Mouse (Mus musculus): Measurements from ENCODE around the gene Phlda1. TPM values are rescaled to one million over a fixed set of nuclear protein-coding genes. Genes with fewer than 3 reads are reported as not detected.

Phlda1 gene
- polyA plus RNA-seq, 1 experiment = 0.28 TPM

DNA sequence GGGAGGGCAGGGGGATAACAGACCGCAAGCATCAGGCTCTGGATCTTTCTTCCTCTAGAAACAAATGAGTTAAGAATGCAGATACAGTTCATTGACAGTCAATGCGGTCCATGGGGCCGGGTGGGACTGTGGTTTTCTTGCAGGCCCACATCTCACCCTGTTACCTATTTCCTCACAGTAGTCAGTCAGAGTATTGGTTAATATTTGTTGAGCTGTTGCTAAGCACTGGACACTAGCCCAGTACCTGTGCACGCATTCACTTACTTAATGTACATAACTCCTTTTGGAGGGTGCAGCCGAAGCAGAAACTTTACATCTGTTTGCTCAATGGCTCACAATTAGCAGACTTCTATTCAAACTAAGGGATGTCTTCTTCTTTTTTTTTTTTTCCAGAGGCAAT, 52.1 kb downstream of the Phlda1 start:
- TF ChIP-seq CTCF (IDR thresholded peaks at IDR 0.05; ENCODE audit: control insufficient read depth, insufficient read depth, insufficient replicate concordance, low read depth, low read length) = no peak
- no peak for TF ChIP-seq POLR2A (IDR thresholded peaks at IDR 0.05; ENCODE audit: control insufficient read depth, low read depth, low read length)
- H3K4me3 ChIP-seq (ENCODE audit: control insufficient read depth, low read depth, low read length) = no peak overlapping the region
- no peaks in the 10 kb centered on the region for H3K27me3 ChIP-seq (ENCODE audit: control insufficient read depth, insufficient read depth, low read length)
- no peak overlapping the region for H3K27ac ChIP-seq (ENCODE audit: control insufficient read depth, insufficient read depth, low read depth, low read length)
- no peaks in the 10 kb centered on the region for H3K36me3 ChIP-seq (ENCODE audit: control insufficient read depth, insufficient read depth, low read length)
- H3K4me1 ChIP-seq (ENCODE audit: control insufficient read depth, insufficient read depth, low read length) = 0 out of 2 replicates have a peak, but pooled peaks cover 2% of the 10 kb centered on the region

Other genes starting within 250 kb of the Phlda1 start
- gene Bbs10, start 207.6 kb upstream of the Phlda1 start, polyA plus RNA-seq (2012; rRNA removed) = 5.3 and 6.8 TPM in 2 replicates
- 16.4 and 23.5 TPM in 2 replicates for gene Nap1l1, start 33.1 kb upstream of the Phlda1 start, polyA plus RNA-seq (2012; rRNA removed)